Mouse (Mus musculus) adrenal gland, postnatal 25 days (tissue): Measurements from ENCODE around the gene Nol9. TPM values are rescaled to one million over a fixed set of nuclear protein-coding genes. Genes with fewer than 3 reads are reported as not detected.

Source experiments
- DNase-seq: peaks from one replicate; pipeline ENCODE4 v3.0.0; 2021; ENCODE audit warnings: mixed read lengths
- total RNA-seq: library from RNA; stranded (reverse); gene quantifications from 2 replicates; pipeline ENCODE4 v1.2.3, GENCODE M21; 2021

The Nol9 gene
- total RNA-seq, 1 experiment from 2014 or later = 26.6 TPM

DNA sequence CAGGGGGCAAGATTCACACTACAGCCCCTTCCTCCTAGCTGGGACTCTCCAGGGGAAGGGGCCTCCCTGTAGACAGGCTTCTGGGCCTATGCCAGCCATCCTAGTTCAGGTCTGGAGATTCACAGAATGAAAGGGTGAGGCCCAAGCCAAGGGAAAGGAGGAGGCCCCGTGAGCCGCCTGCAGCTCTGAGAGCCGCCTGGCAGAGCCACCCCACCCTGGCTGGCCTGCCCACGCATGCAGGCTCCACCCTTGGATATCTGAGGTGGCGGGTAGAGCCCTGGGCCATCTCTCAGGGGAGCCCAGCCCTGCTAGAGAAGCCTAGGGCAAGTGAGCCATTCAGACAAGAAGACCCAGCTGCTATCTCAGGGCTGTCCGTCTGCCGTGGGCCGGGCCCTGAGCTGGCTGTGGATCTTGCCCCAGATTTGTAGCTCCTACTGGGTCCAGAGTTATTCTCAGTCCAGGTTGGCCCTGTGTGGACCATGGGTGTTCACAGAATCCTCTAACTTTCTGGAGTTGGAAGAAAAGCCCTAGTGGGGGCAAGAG lies 53.7 kb downstream of the Nol9 start:
- no peak for DNase-seq

DNA sequence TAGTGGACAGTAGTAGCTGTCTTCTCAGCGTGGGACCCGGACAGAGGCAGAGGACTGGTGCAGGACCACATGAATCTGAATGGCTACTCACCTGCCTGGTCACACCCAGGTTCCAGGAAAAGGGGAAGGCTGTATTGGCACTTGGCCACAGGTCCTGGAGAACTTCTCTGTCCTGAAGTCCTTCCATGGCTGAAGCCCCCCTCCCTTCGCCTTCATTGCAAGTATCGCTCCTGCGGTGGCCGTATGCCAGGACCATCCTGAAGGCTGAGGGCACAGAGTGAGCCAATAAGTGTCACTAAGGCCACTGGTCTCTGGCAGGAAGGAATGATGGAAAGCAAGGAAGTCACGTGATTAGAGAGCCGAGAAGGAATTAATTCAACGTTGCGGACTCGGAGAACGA lies 55.1 kb downstream of the Nol9 start:
- no peak for DNase-seq

DNA sequence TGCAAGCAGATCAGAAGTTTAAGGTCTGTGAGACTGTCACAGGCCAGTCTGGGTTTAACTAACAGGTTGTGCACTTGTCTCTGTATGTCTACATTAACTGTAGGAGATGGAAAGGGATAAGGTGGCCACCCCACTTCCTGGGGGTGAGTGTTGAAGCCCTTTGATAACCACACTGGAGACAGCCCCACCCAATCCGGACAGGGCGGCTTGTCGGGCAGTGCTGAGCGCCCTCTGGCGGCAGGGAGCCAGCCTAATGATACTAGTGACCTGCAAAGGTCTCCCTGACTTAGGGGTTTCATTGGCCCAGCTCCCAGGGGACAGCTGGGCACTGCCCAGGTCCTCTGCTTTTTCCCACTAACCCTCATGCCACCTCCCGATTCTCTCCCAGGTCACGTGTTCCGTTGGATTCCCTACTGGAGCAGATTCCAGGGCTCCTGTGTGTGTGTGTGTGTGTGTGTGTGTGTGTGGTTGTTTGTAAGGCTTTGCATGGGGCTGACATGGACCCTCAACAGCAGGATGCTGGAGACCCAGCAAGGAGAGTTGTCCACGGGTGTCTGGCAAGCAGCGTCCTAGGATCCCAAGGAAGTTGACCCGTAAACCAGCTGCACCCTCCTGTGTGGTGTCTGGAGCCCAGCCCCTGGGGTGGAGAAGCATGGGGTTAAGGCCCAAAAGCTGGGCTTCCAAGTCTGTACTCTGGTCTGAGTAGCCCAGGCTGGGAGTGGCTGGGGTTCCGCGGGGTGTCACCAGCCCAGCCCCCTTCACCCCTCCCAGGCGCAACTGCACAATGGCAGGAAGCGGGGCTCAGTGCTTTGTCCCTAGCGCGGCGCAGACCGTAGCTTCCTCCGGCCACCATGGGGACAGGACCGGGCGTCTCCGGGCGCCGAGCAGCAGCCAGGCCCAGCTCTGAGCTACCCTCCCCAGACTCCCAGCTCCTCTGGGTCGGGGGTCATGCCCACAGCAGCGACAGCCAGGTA lies 57.1 kb downstream of the Nol9 start:
- peak; percentile 87 for DNase-seq

DNA sequence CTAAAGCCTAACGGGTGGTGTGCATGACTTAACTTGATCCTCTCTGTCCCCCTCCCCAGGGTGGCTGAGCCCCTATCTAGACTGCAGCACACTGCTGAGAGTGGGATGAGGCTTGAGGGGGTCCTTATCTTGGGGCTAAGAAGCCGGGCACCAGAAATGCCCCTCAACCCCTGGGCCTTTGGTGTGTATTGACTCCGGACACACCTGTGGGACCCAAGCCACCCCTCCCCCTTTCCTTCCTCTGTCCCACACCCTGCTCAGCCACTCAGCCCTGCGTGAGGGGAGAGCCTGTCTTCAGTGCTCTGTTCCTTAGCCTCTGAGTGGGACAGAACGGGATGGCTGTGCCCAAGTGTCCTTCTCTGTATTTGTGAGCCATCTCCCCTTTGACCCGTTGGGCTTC lies 57.8 kb downstream of the Nol9 start:
- no peak for DNase-seq

DNA sequence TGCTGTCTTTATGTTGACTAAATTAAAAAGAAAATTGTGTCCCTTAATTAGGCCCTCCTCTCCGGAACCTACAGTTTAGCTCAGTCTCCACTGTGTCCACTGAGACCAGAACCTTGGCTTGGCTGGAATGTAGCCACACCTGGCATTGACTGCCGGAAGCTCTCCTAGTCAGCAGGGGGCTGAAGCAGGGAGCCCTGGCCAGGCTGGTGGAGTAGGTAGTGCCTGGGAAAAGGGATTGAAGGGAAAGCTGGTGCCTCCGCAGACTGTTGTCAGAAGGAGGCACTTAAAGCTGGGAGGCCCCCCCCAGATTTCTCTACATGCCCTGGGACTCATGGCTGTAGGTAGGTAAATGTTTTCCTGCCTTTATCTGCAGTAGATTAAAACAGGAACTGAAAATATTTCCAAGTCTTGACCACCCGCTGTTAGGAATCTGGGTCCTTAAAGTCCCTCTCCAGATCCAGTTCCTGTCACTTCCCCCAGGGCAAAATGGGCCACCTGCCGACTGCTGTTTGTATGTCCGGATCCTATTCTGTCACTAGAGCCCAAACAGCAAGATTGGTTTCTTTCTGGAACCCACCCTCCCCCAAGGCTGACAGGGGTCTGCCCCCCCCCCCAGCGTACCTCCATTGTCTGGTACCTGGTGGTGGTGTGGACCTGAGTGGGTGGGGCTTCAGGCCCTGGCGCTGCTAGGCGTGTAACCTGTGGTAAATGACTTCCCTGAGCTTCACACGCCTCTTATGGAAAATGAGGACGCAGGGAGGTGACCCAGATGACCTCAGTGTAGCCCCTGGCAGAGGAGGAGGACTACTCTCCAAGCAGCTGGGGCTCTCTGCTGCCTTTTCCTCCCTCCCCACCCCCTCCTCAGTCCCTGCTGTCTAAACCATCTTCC lies 59.0 kb downstream of the Nol9 start:
- no peak for DNase-seq

DNA sequence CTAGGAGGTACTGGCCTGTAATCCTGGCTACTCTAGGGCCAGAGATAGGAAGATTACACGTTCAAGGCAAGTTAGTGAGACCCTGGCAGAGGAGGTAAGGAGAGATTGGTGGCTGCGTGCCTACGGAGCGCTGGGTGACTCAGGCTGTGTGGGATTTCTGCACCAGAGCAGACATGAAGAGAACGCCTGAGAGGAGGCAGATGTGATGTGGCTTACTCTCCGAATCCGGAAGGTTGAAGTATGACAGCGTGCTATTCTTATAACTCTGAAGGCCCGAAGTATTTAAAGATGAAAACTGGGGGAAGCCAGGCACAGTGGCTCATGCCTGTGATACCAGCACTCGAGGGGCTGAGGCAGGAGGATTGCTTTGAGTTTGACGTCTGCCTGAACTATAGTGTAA lies 61.4 kb downstream of the Nol9 start:
- DNase-seq = no peak

DNA sequence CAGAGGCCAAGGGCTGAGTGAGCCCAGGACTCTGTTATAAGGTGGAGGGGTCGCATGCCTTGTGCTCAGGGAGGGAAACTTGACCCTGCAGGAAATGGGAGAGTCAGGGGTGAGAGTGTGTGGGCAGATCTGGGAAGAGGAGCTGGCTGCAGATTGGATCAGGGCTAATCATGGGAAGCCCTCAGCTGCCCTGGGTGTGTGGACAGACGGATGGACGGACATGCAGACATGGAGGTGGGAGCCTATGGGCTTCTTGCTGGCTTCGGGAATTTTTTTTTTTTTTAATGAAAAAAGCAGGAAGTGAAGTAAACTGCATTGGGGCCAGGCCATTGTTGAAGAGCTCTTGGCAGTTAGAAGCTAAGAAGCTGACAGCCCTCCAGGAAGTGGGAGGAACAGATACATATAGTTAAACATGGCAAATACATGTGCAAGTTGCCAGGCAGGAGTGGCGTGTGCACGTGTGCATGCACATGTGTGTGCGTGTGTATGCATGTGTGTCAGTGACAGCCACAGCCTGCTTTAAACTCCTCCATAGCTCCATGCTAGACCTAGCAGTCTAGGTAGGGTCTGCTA lies 62.0 kb downstream of the Nol9 start:
- no peak for DNase-seq

DNA sequence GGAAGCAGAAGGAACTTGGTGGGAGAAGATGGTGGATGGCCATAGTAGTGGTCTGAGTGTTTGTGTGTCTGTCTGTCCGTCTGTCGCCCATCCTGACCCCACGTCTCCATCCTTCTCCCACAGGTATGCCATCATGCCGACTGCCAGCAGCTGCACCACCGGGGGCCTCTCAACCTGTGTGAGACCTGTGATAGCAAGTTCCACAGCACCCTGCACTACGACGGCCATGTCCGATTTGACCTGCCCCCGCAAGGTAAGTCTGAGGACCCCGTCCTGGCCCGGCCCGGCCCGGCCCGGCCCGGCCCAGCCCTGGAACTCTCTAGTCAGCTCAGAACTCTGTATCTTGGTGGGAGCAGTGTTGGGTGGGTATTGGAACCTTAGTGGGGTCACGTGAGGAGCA lies 62.8 kb downstream of the Nol9 start:
- no peak for DNase-seq

DNA sequence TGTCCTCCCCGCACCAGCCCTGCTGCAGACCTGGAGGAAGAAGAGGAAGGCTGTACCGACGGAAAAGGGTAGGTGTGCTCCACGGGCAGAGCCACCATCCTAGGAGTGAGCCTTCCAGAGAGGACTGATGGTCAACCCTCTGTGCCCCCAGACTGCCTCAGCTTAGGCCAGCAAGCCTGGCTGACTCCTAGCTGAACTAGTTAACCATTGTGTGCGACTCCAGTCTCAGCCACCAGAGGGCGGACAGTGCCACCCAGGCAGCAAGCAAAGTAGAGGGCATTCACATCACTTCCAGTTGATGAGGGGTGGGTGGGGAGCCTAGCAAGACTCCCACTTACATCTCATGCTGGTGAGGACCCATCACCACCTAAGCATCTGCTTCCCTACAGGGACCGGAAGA lies 63.9 kb downstream of the Nol9 start:
- DNase-seq = peak; percentile 75

DNA sequence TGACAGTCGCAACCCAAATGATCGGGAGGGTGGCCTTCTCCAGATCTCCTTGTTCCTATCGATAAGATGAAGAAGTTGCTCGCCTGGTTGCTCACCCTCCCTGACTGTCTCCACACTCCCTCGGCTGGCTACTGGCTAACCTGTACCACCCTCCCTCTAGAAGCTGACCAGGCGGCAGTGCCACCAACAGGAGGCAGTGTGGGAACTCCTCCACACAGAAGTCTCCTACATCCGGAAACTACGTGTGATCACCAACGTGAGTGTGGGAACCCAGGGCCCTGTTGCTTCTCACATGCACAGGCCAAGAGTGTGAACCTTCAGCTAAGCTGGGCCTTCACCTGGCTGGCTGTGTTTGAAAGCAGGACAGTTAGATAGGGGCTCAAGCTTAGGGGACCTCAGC lies 67.6 kb downstream of the Nol9 start:
- no peak for DNase-seq

DNA sequence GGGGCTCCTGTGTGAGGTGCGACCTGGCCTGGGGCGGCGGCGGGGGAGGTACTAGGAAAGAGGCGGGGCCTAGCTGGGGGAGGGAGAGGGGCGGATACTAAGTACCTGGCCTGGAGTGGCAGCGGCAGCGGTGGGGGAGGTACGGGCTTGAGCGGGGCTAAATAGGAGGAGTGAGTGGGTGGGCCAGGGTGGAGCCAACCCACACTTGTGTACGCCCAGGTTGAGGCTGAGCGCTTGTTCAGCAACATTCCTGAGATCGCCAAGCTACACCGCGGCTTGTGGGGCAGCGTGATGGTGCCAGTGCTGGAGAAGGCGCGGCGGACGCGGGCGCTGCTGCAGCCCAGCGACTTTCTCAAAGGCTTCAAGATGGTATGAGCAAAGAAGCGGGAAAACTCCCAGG lies 68.4 kb downstream of the Nol9 start:
- no peak for DNase-seq

DNA sequence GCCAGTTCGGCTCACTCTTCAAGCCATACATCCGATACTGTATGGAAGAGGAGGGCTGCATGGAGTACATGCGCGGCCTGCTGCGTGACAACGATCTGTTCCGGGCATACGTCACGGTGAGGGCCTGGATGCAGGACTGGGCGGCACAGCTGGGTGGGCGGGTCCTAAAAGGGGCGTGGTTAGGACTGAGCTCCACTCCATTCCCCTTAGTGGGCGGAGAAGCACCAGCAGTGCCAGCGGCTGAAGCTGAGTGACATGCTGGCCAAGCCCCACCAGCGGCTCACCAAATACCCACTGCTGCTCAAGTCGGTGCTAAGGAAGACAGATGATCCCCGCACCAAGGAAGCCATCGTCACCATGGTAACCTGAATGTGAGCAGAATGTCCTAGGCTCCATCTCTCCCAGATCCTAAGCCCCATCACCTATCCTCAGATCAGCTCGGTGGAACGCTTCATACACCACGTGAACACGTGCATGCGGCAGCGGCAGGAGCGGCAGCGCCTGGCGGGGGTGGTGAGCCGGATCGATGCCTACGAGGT lies 68.9 kb downstream of the Nol9 start:
- peak; percentile 79 for DNase-seq

DNA sequence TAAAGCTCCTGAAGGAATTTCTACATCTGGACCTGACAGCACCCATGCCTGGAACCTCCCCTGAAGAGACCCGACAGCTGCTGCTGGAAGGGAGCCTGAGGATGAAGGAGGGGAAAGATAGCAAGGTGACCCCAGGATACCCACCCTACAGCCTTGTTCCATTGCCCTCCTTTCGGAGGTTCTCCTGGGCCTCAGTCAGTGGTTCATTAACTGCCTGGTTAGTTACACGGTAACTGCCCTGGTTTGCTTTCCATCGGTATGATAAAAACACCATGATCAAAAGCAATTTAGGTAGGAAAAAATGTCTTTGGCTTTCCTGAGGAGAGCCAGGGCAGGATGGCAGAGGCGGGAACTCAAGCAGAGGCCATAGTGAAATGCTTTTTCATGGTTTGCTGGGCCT lies 69.6 kb downstream of the Nol9 start:
- DNase-seq = no peak

DNA sequence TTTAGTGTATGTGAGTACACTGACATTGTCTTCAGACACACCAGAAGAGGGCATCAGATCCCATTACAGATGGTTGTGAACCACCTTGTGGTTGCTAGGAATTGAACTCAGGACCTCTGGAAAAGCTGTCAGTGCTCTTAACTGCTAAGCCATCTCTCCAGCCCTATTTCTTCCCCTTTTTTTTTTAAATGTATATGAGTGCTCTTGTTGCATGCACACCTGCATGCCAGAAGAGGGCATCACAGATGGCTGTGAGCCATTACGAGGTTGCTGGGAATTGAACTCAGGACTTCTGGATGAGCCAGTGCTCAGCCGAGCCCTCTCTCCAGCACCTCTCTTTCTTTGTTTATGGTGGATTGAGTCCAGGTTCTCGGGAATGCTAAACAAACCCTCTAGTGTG lies 70.4 kb downstream of the Nol9 start:
- DNase-seq = no peak

DNA sequence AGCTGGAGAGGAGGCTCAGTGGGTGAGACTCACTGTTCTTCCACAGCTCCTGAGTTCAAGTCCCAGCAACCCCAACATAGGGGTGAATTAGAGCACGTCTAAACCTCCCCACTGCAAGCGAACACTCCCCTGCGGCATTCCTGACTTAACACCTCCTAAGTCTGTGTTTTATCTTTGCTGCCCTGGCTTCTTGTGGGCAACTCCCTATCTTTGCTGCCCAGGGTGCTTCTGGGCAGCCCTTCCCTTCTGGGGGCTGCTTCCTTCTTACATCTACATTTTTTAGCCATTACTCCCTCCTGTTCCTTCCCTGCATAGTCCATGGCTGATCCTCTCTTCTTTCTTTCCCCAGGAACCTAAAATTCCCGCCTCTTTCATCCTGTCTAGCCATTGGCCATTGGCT lies 71.6 kb downstream of the Nol9 start:
- DNase-seq = no peak

Other genes starting within 250 kb of the Nol9 start
- gene Camta1, start 177.4 kb upstream of the Nol9 start, total RNA-seq = 15.0 and 37.3 TPM in 2 replicates
- 104 and 112 TPM in 2 replicates for gene Dnajc11, start 105.6 kb upstream of the Nol9 start, total RNA-seq
- gene Thap3, start 50.3 kb upstream of the Nol9 start, total RNA-seq = 24.3 and 32.8 TPM in 2 replicates
- gene Phf13, start 43.1 kb upstream of the Nol9 start, total RNA-seq = 14.4 and 19.0 TPM in 2 replicates
- gene Klhl21, start 30.5 kb upstream of the Nol9 start, total RNA-seq = 24.8 and 28.5 TPM in 2 replicates
- 11.0 and 11.6 TPM in 2 replicates for gene Zbtb48, start 11.7 kb upstream of the Nol9 start, total RNA-seq
- gene Tas1r1, start 753 bp upstream of the Nol9 start, total RNA-seq = 0.09 TPM in 1 of 2 replicates, not detected in the other
- gene Plekhg5, start 33.2 kb downstream of the Nol9 start, total RNA-seq = 12.9 and 15.6 TPM in 2 replicates
- 1.5 and 2.0 TPM in 2 replicates for gene Tnfrsf25, start 76.6 kb downstream of the Nol9 start, total RNA-seq
- 1.2 TPM in 2 replicates for gene Espn, start 113.0 kb downstream of the Nol9 start, total RNA-seq
- not detected in 2 replicates for gene Hes2, start 119.5 kb downstream of the Nol9 start, total RNA-seq
- gene Acot7, start 138.8 kb downstream of the Nol9 start, total RNA-seq = 34.6 and 39.9 TPM in 2 replicates
- gene Gpr153, start 234.9 kb downstream of the Nol9 start, total RNA-seq = 3.1 and 3.6 TPM in 2 replicates